Mouse (Mus musculus) right cerebral cortex, postnatal 14 days (tissue): ENCODE data around the gene Pramel6.
"Not testable (repeated sequence)": the region's sequence is repeated elsewhere in the genome, so short reads cannot be mapped to it uniquely, and the experiment has no call there.

ENCODE experiments used
- DNase-seq: peaks from one replicate; pipeline ENCODE4 v3.0.0; 2022

The Pramel6 gene

GRCm38 (mm10) chr2:87506265-87506664 is at the start of gene Pramel6:
TSS of gene Pramel6 (plus strand) at chr2:87506565.
- no peak for DNase-seq

- DNase-seq, result no peak
Measured at GRCm38 (mm10) chr2:87461769-87462168, 44.6 kb upstream of the Pramel6 start.

- no peak for DNase-seq
Measured at GRCm38 (mm10) chr2:87480207-87480606, 26.2 kb upstream of the Pramel6 start.

GRCm38 (mm10) chr2:87481158-87481557 is 25.2 kb upstream of the Pramel6 start:
- DNase-seq, result no peak

- DNase-seq, result no peak
Measured at GRCm38 (mm10) chr2:87482276-87482675, 24.1 kb upstream of the Pramel6 start.

GRCm38 (mm10) chr2:87496993-87497392 is 9.4 kb upstream of the Pramel6 start, which contains the start of gene Pramel7:
TSS of gene Pramel7 (minus strand) at chr2:87497093.
- DNase-seq, result not testable (repeated sequence)

GRCm38 (mm10) chr2:87515046-87515445 is 8.7 kb downstream of the Pramel6 start:
- DNase-seq, result no peak

- DNase-seq, result no peak
Measured at GRCm38 (mm10) chr2:87515457-87516060, 9.2 kb downstream of the Pramel6 start.

GRCm38 (mm10) chr2:87516581-87516980 is 10.2 kb downstream of the Pramel6 start:
- no peak for DNase-seq

GRCm38 (mm10) chr2:87520651-87521050 is 14.3 kb downstream of the Pramel6 start:
- DNase-seq, result no peak

GRCm38 (mm10) chr2:87525899-87526616 is 19.7 kb downstream of the Pramel6 start:
- peak; percentile 5 for DNase-seq

GRCm38 (mm10) chr2:87531496-87531895 is 25.1 kb downstream of the Pramel6 start, which contains the start of gene Olfr153:
TSS of gene Olfr153 (plus strand) at chr2:87531796.
- DNase-seq, result no peak

- no peak for DNase-seq
Measured at GRCm38 (mm10) chr2:87534826-87535225, 28.5 kb downstream of the Pramel6 start.

- no peak for DNase-seq
Measured at GRCm38 (mm10) chr2:87545442-87545841, 39.1 kb downstream of the Pramel6 start, which contains the start of gene Olfr1128. TSS of gene Olfr1128 (minus strand) at chr2:87545542.
